Mouse (Mus musculus) spleen, postnatal 10 days (tissue): Measurements from ENCODE around the gene Zfp799.
"Not testable (repeated sequence)": the region's sequence is repeated elsewhere in the genome, so short reads cannot be mapped to it uniquely, and the experiment has no call there.

Experiments used
- DNase-seq, 2 experiments: peaks; one replicate each; pipeline ENCODE4 v3.0.0; 2021 to 2022; ENCODE audit warnings: low spot score in 2 of 2

Zfp799 gene

DNA sequence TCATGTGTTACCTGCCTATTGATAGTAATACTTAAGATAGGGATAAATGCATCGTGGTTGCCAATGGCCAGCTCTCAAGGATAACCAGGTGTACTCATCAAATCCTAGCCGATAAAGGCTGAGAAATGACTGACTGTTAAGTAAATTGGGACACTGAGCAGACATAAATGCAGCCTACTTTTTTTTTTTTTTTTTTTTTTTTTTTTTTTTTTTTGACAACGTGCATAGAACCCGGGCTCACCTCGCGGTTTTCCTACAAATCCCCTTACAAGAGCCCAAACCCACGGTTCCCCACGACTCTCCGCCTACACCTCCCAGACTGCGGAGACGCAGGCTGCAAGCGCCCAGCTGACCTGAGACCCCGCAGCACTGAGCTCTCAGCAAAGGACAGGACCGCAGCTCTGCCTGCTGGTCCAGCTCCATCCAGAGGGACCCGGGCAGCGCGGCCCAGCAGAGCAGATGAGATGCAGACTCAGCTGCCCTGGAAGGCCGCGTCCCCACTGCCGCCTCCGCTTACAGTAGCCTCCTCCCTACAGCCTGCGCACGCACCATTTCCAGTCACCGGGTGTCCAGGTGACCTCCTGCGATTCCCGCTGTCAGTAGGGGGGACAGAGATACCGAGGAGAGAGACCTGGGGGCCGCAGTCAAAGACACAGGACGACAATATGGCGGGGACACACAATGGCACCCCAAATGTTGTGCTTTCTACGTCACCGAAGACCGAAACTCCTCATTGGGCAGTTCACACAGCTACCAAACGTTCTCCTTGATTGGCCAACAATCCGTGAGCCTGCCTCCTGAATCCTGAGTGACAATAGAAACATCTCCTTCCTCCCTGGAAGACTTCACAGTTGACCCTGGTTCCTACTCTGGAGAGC lies at the start of gene Zfp799:
Zfp799 (minus strand) TSS at position 722 of the 878 bp plus-strand sequence.
- DNase-seq = peak; percentile 43 to 62

DNA sequence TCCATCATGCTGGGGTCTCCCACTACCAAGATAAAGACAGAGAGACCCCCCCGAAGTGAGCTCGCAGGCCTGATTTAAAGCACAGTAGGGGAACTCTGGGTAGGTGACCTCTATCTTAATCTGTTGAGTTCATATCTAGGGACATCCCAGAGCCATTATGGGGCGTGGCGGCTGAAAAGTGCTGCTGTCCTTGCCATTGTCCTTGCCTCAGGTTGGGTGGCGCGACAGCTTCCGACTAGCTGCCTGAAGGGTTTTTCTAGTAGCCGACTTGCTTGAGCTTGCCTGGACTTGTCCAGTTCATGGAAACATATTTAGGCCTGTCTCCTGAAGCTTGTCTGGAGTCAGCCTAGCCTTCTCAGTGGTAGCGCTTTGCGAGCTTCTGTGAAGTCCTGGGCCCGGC lies 48.7 kb upstream of the Zfp799 start:
- no peak for DNase-seq

DNA sequence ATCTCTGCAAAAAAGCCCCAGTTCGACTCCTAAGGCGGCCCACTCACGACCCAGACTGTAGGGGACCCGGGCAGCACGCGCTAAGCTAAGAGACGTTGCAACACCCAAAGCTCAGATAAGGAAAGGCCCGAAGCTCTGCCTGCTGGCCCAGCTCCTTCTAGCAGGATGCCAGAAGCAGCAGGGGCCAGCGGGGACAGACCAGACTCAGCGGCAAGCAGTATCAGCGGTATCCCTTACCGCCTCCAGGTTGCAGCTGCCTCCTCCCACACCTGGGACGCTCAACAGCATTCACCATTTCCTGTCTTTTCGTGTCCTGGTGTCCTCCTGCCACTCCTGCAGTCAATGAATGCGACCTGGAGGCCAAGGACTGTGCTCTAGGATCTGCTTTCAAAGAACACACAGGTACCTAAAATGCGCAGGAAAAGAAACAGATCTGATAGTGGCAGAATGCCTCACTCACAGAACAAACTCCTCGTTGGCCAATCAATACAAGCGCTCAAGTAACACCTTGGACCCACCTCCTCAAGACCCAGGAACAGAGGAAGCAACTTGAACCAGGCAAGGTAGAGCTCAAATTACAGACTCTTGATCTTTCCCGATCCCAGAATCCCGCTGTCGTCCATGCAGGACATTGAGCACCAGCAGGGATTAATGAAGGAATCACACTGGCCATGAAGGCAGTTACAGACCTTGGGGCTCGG lies 47.6 kb upstream of the Zfp799 start:
- no peak for DNase-seq

DNA sequence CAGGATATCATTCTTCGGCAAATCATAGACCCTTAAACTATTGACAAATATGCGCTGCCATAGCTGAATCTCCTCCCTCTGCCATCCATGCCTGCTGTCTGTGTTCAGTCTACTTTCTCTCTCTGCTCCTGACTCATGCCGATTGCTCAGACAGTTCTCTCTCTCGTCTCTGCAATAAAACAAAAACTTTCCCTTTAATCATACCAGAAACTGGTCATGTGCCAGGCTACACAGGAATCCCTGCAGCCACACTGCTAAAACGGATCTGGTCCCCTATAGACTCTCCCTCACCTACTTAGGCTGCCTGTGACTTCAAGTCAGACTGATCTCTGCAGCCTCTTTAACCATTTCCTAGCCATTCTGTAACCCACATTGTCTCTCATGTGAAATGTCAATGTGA lies 42.6 kb upstream of the Zfp799 start:
- DNase-seq = no peak

DNA sequence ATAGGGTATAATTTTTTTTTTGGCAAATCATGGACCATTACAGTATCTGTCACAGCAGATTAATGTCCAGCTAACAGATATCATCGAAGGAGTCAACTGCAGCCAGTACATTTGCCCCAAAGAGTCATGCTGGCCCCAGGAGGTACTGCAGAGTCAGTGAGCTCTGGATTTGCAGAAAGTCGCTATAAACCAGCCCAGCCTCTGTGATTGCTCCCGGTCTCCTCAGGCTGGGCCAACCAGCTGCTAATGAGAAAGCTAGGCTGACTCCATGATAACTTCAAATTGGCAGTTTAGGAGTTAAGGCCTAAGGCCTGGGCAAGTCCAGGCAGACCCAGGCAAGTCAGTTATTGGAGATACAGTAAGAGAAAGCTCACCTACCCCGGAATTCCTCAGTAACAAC lies 42.0 kb upstream of the Zfp799 start:
- no peak for DNase-seq

DNA sequence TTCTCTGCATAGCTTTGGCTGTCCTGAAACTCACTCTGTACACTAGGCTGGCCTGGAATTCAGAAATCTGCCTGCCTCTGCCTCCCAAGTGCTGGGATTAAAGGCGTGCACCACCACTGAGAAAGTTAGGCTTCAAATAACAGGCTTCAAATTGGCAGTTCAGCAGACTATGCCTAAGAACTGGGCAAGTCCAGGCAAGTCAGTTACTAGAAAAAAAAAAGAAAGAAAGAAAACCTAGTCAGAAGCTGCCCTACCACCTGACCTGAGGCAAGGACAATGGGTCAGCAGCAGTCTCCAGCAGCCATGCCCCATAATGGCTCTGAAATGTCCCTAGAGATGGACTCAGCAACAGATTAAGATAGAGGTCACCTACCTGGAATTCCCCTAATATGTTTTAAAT lies 41.4 kb upstream of the Zfp799 start:
- no peak for DNase-seq

DNA sequence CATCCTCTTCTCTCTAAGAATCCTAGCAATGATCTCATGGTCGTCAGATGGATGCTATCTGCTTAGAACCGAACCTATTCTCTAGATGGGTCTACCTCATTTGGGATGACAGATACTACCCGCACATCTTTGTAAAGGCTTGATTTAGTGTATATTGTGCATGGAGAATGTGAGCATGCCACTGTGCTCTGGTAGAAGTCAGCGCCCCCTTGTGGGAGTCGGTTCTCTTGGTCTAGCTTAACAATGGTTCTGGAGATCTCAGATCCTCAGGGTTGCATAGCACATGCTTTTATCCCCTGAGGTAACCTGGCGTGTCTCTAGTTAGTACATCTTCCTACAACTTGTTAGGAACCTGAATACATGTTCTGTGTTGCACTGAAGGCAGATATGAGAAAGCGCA lies 37.2 kb upstream of the Zfp799 start:
- DNase-seq = not testable (repeated sequence)

DNA sequence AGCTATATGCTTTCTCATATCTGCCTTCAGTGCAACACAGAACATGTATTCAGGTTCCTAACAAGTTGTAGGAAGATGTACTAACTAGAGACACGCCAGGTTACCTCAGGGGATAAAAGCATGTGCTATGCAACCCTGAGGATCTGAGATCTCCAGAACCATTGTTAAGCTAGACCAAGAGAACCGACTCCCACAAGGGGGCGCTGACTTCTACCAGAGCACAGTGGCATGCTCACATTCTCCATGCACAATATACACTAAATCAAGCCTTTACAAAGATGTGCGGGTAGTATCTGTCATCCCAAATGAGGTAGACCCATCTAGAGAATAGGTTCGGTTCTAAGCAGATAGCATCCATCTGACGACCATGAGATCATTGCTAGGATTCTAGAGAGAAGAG lies 26.7 kb upstream of the Zfp799 start:
- not testable (repeated sequence) for DNase-seq

DNA sequence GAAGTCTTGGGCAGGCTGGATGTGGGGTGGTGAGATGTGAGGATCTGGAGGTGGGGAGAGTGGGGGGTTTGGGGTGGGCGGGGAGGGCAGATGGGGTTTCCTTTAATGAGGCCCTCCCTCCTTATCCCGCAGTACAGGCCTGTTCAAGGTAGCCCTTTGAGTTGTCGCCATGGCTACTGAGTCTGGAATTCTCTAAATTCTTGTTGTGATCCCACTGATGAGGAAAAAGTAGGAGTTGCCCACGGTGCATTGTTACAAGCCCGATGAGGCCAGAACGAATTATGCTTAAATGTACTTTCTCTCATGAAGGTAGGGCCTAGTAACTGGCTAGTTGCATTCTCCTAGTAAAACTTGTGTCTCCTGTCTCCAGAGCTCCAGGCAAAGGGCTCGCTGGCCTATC lies 21.5 kb upstream of the Zfp799 start:
- no peak for DNase-seq

DNA sequence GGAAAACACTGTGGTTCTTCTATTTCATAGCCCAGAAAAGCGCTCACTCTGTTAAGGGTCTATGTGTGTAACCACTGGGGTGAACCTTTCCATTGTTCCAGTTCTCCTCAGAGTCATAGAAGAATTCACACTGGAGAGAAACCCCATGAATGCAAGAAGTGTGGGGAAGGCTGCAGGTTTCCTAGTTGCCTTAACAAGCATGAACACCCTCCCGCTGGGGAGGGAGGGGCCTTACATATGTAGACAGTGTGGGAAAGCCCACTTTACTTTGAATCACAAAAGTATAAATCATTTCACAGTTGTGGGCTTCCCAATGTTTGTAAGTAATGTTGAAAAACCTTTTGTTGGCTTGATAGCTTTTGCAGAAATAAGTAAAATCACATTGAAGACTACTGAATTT lies 11.3 kb upstream of the Zfp799 start:
- no peak for DNase-seq

DNA sequence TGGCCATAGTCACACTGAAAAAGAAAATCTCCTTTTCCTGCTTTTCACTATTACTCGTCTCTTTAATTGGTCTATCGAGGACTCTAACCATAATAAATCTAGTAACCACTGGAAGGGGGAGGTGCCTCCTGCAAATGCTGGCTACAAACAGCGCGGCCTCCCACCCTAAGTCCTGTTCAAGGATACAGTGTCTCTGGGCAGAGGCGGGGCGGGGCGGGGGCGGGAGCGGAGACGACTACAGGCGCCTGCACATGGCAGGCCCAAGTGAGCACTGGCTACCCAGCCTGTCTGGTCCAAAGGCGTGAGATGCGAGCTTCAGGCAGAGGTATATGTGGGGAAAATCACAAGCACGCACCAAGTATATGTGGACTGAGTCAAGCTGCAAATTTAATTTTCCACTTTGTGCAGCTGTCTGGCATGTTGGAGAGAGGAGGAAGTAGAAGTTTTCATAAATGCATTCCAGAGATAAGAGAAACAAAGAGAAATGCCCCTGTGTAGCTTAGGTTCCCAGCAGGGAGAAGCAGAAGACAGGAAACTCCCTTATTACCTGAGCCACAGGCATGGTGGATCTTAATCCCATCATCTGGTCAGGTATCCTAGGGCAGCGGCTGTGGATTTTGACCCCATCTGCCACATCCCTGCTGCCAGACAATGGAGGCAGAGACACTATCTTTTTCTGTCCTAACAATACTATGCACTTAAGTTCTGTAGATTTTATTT lies 9.2 kb upstream of the Zfp799 start:
- DNase-seq = no peak

DNA sequence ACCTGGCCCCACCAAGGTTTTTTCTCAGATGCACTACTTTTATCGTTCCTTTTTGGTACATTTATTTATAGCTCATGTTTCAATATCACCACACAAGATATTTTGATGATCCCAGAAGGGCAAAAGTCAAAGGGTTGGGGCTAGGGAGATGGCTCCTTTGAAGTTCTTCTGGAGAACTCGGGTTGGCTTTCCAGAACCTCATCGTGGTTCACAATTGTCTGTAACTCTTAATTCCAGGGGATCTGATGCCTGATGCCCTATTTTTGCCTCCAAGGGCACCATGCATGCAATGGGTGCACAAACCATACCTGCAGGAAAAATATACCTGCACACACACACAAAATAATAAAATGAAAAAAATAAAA lies 339 bp upstream of the Zfp799 start:
- DNase-seq = no peak

DNA sequence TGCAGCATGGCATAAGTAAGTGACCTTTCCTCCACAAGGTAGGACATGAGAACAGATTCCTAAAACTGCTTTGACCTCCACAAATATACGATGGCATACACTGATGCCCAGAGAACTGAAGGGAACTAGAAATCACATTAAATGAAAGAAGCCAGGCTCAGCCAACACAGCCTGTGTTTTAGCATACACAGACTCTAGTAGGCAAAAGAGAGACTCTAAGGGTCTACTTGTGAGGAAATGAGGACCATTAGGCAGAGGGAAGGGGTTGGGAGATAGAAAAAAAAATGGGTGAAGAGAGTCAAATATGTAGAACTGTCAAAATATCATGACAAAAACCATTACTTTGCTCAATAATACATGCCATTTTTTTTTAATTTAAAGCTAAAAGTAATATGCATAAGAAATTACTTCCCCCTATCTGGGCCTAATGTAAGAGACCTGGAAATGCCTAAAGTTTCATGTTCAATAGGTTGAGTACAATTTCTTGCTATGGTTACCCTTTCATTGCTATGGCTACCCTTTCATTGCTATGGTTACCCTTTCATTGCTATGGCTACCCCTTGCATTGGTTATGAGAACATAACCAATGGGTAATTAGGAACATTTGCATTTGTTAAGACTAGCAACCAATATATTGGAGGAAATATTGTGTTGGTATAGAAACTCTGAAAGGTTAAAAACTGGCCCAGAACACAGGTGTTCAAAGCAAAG lies 13.8 kb downstream of the Zfp799 start:
- DNase-seq = no peak

DNA sequence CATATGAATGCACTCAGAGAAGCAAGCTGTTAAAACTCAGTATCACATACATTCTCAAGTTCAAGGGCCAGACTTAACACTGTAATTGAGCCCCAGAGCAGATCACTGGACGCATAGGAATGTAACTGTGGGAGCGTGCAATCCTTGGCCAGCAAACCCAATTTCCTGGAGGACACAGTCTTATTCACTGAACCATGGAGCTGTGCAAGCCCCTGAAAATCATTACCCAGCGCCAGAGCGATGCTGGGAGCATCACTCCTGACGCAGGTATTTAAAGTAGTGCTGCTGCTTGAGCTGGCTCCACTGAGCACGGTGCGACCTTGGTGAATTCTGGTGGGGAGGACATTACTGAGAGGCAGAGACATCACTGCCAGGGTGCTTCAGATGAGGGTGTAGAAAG lies 15.9 kb downstream of the Zfp799 start:
- DNase-seq = no peak

DNA sequence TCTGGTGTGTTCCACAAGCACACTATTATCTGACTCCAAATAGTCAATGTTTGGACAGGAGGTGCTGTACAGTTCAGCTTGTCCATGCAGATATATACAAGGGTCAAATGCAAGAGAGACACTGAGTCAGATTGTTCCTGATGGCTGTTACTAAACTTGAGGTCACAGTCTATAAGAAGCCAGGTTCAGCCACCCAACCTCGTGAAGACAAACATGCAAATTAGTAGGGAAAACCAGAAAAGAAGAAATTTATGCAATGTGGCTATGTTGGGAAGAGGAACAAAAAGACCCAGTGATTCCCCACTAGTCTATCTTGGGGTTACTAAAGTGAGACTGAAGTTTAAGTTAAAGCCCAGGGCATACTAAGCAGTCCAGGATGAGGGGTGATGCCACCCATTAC lies 19.4 kb downstream of the Zfp799 start:
- no peak for DNase-seq

DNA sequence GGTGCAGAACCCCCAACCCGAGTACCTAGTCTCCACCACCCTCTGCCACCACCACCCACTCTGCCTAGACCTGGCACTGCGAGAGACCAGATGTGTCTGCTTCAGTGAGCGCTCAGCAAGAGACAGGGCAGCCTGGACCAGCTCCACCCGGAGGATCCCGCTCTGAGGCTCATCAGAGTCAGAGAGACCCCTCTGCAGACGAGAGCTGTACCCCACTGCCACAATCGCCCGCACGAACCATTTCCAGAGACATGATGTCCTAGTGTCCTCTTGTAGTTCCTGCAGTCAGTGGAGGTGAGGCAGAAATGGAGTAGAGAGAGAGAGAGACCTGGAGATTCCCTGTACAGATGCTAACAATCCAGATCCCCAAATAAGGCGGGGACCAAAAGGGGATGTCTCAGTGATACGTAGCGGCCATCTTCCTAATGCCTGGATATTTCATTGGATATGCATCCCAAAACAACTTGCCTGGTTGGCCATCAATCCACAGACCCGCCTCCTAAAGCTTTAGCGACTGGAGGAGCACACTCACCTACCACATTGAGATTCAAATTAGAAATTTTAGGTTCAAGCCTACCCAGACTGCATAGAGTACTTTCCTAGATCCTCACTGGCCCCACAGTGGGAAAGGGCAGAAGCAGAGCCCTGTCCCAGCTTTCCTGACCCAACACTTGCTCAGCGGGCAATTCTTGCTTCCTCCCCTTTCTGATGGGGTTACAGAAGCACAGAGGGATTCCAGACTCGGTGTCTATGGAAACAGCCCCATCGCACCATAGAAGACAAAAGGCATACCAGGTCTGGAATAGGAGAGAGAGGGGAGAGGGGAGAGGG lies 20.3 kb downstream of the Zfp799 start, which contains the start of gene Zfp811:
Zfp811 (minus strand) TSS at position 388 of the 831 bp plus-strand sequence.
- DNase-seq = no peak

DNA sequence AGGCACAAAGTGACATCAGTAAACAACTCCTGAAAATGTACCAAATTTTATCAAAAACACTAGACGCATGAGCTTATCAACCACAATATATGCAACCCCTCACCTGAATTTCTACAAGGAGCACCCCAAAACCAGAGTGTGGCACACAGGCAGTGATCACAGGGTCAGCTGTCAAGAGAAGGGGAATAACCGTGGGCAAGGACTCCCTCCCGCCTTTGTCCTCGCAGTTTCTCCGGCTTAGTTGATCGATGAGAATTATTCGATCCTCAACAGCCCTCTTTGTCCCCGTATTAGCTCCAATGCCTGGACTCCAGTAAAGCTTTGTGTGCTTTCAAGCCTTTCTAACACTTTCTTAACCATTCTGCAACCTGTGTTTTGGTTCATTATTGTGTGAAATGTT lies 21.1 kb downstream of the Zfp799 start:
- DNase-seq = no peak

DNA sequence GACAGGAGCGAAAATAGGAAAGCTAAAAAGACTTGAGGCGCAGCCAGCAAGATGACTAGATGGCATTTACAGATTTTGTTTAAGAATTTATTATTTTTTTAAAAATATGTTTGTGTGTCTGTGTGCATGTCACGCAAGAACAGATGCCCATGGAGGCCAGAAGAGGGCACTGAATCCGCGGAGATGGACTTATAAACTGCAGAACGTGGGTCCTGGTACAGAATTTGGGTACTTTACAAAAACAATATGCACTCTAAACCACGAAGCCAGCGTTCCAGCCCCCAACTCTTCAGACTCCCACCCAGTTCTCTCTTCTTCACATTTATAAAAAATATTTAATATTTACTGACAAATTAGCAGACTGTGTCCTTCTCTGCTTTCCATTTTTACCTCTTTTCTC lies 40.8 kb downstream of the Zfp799 start:
- no peak for DNase-seq

DNA sequence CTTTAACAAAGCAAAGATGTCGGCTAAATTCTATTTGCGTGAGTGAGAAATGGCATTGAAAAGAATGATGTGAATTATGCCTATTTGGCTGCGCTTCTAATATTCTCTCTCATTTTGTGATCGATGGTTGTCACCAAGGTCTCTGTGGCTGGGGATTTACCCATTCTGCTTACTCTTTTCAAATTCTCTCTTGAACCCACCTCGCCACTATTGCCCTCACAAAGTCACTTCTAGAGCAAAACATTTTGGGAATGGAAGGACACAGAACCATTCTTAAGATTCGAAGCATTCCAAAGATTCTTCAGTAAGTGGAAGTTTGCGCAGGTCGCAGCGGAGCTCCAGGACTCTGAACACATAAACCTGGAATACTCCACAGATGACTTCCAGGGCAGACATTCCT lies 41.5 kb downstream of the Zfp799 start:
- DNase-seq = no peak

DNA sequence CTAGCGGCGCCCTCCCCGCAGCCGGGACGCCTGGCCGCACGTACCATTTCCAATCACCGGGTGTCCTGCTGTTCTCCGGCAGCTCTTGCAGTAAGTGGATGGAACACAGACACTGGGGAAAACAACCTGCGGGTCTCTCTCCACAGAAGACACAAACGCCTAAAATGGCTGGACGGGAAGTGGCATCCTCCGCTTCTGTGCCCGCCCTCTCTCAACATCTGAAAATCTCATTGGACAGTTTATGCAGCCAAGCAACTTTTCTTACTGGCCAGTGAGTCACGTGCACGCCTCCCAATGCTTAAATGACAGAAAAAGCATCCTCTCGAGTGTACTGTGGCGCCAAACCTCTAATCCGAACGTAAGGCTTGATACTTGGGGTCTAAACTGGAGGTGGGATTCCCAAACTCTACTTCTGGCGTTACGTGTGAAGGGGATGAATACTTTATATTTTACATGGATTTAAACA lies 41.9 kb downstream of the Zfp799 start, which contains the start of gene Zfp871:
Zfp871 (minus strand) TSS at position 194 of the 466 bp plus-strand sequence.
- DNase-seq = peak; percentile 83 to 88
